Comparison of ENCODE assay signal across 30 mouse cellular contexts in genomic region chr17:24320826-24321225, GRCm38 (mm10). TPM values are rescaled to one million over a fixed set of nuclear protein-coding genes. Genes with fewer than 3 reads are reported as not detected.
A peak's percentile ranks its signal among the peaks of the same experiment; 100 is the strongest.
DNase-seq lines count a peak whose midpoint lies in the region; TF ChIP-seq lines count a peak whose summit lies in the region.
"Had no signal": no experiment of that assay in that cellular context is flagged by ENCODE, and none has a peak within 500 bp of the region (broad histone marks: within the 10 kb centered on the region; RNA-seq: fewer than 3 reads in every experiment).

No protein-coding gene starts in this region.

- no peaks in the 10 kb centered on the region for H3K36me3 ChIP-seq in thymus, adult 2 months (ENCODE audit: control insufficient read depth, insufficient read depth, low read length)
- H3K36me3 ChIP-seq: embryonic facial prominence, embryonic 13.5 days; limb, embryonic 13.5 days; liver, embryonic 12.5 days; midbrain, embryonic 10.5 days; neural tube, embryonic 15.5 days; stomach, embryonic 15.5 days had no signal

- H3K4me3 ChIP-seq in thymus, adult 2 months (ENCODE audit: control insufficient read depth, insufficient read depth, low read length), result no peak overlapping the region
- H3K4me3 ChIP-seq: embryonic facial prominence, embryonic 13.5 days; erythroblast, embryonic 14.5 days; limb, embryonic 13.5 days; liver, embryonic 12.5 days; midbrain, embryonic 10.5 days; neural tube, embryonic 15.5 days; stomach, embryonic 15.5 days had no signal

- DNase-seq in frontal cortex, postnatal 36 days (ENCODE audit: low spot score in 2 of 2), result peak; percentile 16 to 39
- no peak for DNase-seq in frontal cortex, postnatal 25 days (ENCODE audit: low spot score in 2 of 2)
- DNase-seq in left cerebral cortex, adult 18-20 months (ENCODE audit: low spot score in 2 of 2), result peak; percentile 11 to 27
- no peak for DNase-seq in left cerebral cortex, adult 11 months (ENCODE audit: low spot score)
- peak; percentile 8 for DNase-seq in brain, embryonic 18.5 days (ENCODE audit: low read depth, low spot score)
- DNase-seq in right cerebral cortex, postnatal 10 days (ENCODE audit: low spot score in 2 of 2), result peak; percentile 47 to 63
- DNase-seq in cerebellum, postnatal 25 days, result no peak
- no peak for DNase-seq in thymus, adult 2 months
- DNase-seq: adrenal gland, postnatal 36 days; cerebellum, adult 18-20 months; cerebellum, postnatal 36 days; embryo, embryonic 11 days; kidney, postnatal 36 days; layer of hippocampus, postnatal 36 days; lung, adult 18-20 months; lung, postnatal 10 days; thymus, adult 18-20 months; thymus, postnatal 4 days had no signal

- H3K27me3 ChIP-seq in thymus, adult 2 months (ENCODE audit: control insufficient read depth, insufficient read depth, low read length), result no peaks in the 10 kb centered on the region
- H3K27me3 ChIP-seq: embryonic facial prominence, embryonic 13.5 days; limb, embryonic 13.5 days; neural tube, embryonic 15.5 days; stomach, embryonic 15.5 days had no signal

- TF ChIP-seq CTCF in thymus, adult 2 months (IDR thresholded peaks at IDR 0.05; ENCODE audit: borderline replicate concordance, control insufficient read depth, extremely low read depth, insufficient read depth, low read length, poor library complexity), result no peak

- H3K27ac ChIP-seq in thymus, adult 2 months (ENCODE audit: control insufficient read depth, insufficient read depth, low read length), result no peak overlapping the region
- H3K27ac ChIP-seq: embryonic facial prominence, embryonic 13.5 days; limb, embryonic 13.5 days; liver, embryonic 12.5 days; midbrain, embryonic 10.5 days; neural tube, embryonic 15.5 days; stomach, embryonic 15.5 days had no signal

- TF ChIP-seq POLR2A in thymus, adult 2 months (IDR thresholded peaks at IDR 0.05; ENCODE audit: control insufficient read depth, extremely low read depth, insufficient read depth, low read length, poor library complexity), result no peak

- no peaks in the 10 kb centered on the region for H3K4me1 ChIP-seq in thymus, adult 2 months (replicated peaks; ENCODE audit: control insufficient read depth, insufficient read depth, low read length)
- H3K4me1 ChIP-seq: embryonic facial prominence, embryonic 13.5 days; limb, embryonic 13.5 days; liver, embryonic 12.5 days; midbrain, embryonic 10.5 days; neural tube, embryonic 15.5 days; stomach, embryonic 15.5 days had no signal

- WGBS in thymus, adult 2 months, result 97% methylated on average over 3 of the region's 3 CpGs

RNA-seq across cellular contexts. Expression of gene Abca17, which starts 30.0 kb away (rescaled TPM):
- 1 to 10 TPM in 1 of 2 experiments, under 1 TPM in 1; 0.91 to 1.3 TPM for total RNA-seq in left cerebral cortex, adult 18-20 months (2021)
- 0.06 and 0.13 TPM in 2 replicates for polyA plus RNA-seq in thymus, adult 2 months (2012; rRNA removed)
- total RNA-seq: ES-E14; gastrocnemius, adult 8-10 months had no signal
- polyA plus RNA-seq: embryonic facial prominence, embryonic 13.5 days; erythroblast, embryonic 14.5 days; heart, postnatal 0 days; intestine, embryonic 16.5 days; kidney, embryonic 14.5 days; limb, embryonic 13.5 days; liver, embryonic 12.5 days had no signal

RNA-seq across cellular contexts. Expression of gene Abca3, which starts 30.9 kb away (rescaled TPM):
- total RNA-seq in left cerebral cortex, adult 18-20 months (2021), result 10 to 100 TPM; 66.5 to 69.8 TPM
- 33.9 and 34.8 TPM in 2 replicates for polyA plus RNA-seq in thymus, adult 2 months (2012; rRNA removed)

Comparison
In these comparisons a context has a peak if more than half of its experiments do, and no peak if none do; other contexts are left out.
1. DNase-seq: peak in frontal cortex, postnatal 36 days (2 of 2), left cerebral cortex, adult 18-20 months (2 of 2), brain, embryonic 18.5 days (single experiment) and right cerebral cortex, postnatal 10 days (2 of 2); none in frontal cortex, postnatal 25 days (0 of 2), left cerebral cortex, adult 11 months (single experiment), cerebellum, postnatal 25 days (0 of 2) and thymus, adult 2 months (single experiment).